Mouse (Mus musculus): ENCODE measurements around the gene Lig1.
"Not testable (repeated sequence)": the region's sequence is repeated elsewhere in the genome, so short reads cannot be mapped to it uniquely, and the experiment has no call there.

Lig1 gene

GRCm38 (mm10) chr7:13277081-13277480, at the start of gene Lig1:
TSS of gene Lig1 (plus strand) at chr7:13277283.
- DNase-seq (ENCODE audit: low read depth, low spot score), result no peak

GRCm38 (mm10) chr7:13260746-13261700, 16.1 kb upstream of the Lig1 start:
- DNase-seq (ENCODE audit: low read depth, low spot score), result no peak

GRCm38 (mm10) chr7:13263851-13264250, 13.2 kb upstream of the Lig1 start:
- no peak for DNase-seq (ENCODE audit: low read depth, low spot score)

- no peak for DNase-seq (ENCODE audit: low read depth, low spot score)
Observed at GRCm38 (mm10) chr7:13264396-13264795, 12.7 kb upstream of the Lig1 start.

- no peak for DNase-seq (ENCODE audit: low read depth, low spot score)
Observed at GRCm38 (mm10) chr7:13268749-13269260, 8.3 kb upstream of the Lig1 start.

GRCm38 (mm10) chr7:13269394-13269793, 7.7 kb upstream of the Lig1 start:
- no peak for DNase-seq (ENCODE audit: low read depth, low spot score)

- no peak for DNase-seq (ENCODE audit: low read depth, low spot score)
Observed at GRCm38 (mm10) chr7:13271704-13272103, 5.4 kb upstream of the Lig1 start.

- DNase-seq (ENCODE audit: low read depth, low spot score), result peak; percentile 32
Observed at GRCm38 (mm10) chr7:13277833-13278232, 750 bp downstream of the Lig1 start.

- DNase-seq (ENCODE audit: low read depth, low spot score), result peak; percentile 86
Observed at GRCm38 (mm10) chr7:13278308-13278891, 1.3 kb downstream of the Lig1 start, which contains the start of gene Zswim9. TSS of gene Zswim9 (minus strand) at chr7:13278721.

- not testable (repeated sequence) for DNase-seq (ENCODE audit: low read depth, low spot score)
Observed at GRCm38 (mm10) chr7:13278957-13279356, 1.9 kb downstream of the Lig1 start.

GRCm38 (mm10) chr7:13288621-13289020, 11.5 kb downstream of the Lig1 start:
- no peak for DNase-seq (ENCODE audit: low read depth, low spot score)

GRCm38 (mm10) chr7:13290041-13290675, 13.1 kb downstream of the Lig1 start:
- no peak for DNase-seq (ENCODE audit: low read depth, low spot score)

- no peak for DNase-seq (ENCODE audit: low read depth, low spot score)
Observed at GRCm38 (mm10) chr7:13291370-13291769, 14.3 kb downstream of the Lig1 start.

GRCm38 (mm10) chr7:13293878-13294855, 17.1 kb downstream of the Lig1 start:
- DNase-seq (ENCODE audit: low read depth, low spot score), result no peak

GRCm38 (mm10) chr7:13295256-13295655, 18.2 kb downstream of the Lig1 start:
- no peak for DNase-seq (ENCODE audit: low read depth, low spot score)

- DNase-seq (ENCODE audit: low read depth, low spot score), result no peak
Observed at GRCm38 (mm10) chr7:13297636-13298035, 20.6 kb downstream of the Lig1 start.

- no peak for DNase-seq (ENCODE audit: low read depth, low spot score)
Observed at GRCm38 (mm10) chr7:13298821-13299220, 21.7 kb downstream of the Lig1 start.

- no peak for DNase-seq (ENCODE audit: low read depth, low spot score)
Observed at GRCm38 (mm10) chr7:13301643-13302042, 24.6 kb downstream of the Lig1 start.

GRCm38 (mm10) chr7:13302780-13303179, 25.7 kb downstream of the Lig1 start:
- DNase-seq (ENCODE audit: low read depth, low spot score), result no peak

GRCm38 (mm10) chr7:13303372-13303771, 26.3 kb downstream of the Lig1 start:
- DNase-seq (ENCODE audit: low read depth, low spot score), result no peak

- no peak for DNase-seq (ENCODE audit: low read depth, low spot score)
Observed at GRCm38 (mm10) chr7:13309407-13309806, 32.3 kb downstream of the Lig1 start.
